Mouse (Mus musculus): Measurements from ENCODE around the gene Pdilt.
A peak's percentile ranks its signal among the peaks of the same experiment; 100 is the strongest.

Pdilt gene

DNA sequence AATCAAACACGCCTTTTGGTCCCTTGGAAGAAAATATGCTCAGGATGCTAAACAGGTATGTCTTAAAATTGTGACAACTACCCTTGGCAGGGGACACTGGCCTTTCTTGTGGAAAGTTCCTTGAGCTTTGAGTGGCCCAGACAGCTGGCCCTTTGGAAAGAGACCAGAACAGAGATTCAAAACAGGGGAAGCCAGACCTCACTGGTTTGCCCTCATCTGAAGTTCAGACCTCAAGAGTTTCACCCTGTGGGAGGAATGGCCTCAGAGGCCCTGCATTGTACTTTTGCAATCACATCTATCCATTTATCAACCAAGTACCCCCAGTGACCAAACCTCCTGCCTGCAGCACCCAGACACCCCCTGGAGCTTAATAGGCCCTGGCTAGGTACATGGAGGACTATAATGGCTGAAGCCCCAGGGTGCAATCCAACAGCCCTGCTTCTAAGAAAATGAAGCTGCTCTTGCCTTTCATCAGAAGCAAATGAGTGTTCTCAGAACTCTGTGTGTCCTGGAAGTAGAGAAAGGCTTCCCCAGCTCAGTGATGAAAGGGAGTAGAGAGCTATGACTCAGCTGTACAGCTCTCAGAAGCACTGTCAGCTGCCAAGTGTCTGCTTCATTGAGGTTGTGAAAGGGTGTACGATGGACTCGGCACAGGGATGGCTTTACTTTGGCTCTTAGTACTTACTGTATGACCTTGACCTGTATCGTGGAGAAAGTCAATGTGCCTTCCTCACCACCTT, 33.1 kb downstream of the Pdilt start:
- DNase-seq, result no peak

DNA sequence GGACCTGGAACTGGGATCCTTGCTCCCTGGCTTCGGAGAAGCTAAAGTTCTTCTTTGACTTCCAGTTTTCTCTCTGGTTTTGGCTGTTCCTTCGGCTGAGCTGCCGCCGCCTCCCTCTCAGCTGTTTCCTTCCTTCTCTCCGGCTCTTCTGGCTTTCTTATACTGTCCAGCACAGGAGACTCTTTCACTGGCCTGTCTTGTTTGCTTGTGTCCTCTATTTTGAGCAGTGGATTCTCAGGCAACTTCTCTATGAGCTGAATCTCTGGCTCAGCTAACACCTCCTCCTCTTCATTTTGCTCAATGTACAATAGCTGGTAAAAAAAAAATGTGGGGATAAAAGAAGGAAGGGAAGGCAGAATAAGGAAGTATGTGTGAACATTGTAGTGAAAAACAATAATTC, 36.6 kb downstream of the Pdilt start:
- DNase-seq, result no peak

DNA sequence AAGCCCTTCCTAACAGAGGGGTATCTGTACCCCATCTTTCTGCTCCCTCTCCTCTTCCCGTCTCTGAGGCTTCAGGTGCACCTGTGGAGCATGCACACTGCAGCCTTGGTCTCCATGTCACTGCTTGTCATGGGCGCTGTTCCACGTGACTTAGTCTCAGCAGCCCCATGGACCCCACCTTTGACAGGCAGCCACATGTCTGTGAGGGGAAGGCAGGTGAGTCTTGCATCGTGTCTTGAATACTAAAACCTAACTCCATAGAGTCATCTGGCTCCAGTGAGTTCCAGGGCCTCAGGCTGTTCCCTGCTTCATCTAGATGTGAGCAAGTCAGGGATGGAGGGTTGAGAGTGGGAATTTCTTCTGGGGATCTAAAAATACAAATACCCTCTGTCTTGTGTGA, 39.1 kb downstream of the Pdilt start:
- no peak for DNase-seq

DNA sequence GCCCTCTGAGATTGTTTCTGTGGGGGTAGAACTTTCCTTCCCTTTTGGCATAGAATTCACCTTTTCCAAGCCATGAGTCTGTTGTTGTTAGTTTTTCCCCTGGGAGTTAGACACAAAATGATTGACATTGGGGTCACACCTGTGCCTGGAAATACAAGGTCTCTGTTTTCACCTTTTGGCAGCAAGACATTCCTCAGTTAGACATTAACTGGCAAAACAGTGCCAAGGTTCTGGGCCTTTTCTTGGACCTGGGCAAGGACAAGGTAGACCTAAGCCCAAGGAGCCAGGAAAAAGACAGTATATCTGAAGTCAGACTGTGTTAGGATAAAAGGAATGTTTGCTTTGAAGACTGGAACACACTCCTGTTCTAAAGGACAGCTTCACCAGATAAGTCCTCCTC, 44.0 kb downstream of the Pdilt start, which contains the start of gene Umod:
Gene Umod (minus strand): TSS at position 27 of the 400 bp plus-strand sequence.
- peak in 1 of 2 experiments; percentile 19 for DNase-seq

DNA sequence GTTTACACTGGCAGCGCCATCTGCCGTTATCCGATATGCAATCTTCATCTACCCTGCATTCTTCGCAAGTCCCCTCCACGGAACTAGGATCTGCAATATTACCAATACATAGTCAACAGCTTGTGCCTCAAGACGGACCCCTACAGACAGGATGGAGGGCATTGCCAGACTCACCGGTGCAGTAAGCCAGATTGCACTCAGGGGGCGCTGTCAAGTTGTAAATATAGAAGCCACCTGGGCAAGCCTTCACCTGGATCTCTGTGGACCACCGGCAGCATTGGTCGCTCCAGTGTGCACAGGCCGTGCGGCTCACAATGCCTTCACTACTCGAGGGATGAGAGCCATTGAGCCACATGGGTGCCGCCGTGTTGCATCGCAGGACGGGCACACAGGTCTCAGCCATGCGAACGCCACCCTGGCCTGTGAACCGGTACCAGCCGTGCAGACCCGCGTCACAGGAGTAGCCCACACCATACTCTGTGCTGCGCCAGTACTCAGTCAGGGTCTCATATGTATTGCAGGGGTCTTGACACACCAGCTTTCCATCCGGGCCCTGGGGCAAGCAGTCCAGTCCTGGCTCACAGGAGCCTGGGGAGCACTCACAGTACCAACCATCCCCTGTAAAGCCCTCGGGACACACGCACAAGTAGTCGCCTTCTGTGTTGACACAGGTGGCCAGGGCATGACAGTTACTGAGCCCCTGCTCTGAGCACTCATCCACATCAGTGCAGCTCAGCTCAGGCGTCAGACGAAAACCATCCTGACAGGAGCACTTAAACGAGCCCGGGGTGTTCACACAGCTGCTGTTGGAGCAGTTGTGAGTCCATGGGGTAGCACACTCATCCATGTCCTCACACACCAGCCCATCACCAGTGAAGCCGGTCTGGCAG, 46.5 kb downstream of the Pdilt start:
- peak; percentile 54 to 69 for DNase-seq

DNA sequence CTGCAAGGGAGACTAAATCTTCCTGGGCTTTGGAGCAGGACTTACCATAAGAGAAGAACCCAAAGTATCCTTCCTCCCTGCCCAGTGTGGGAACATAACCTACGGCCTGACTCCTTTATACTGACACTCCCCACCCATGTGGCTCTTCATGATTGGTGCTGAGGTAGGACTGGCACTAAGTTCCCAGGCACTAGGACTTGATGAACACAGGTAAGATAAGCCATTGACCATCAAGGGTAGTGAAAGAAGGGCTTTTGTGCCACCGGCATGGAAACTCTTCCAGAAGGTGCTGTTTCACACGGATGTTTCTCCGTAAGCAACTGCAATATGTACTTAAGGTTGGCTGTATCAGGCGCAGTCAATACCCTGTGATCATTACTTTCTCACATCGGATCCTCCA, 64.1 kb downstream of the Pdilt start, which contains the start of gene Gp2:
Gene Gp2 (minus strand): TSS at position 101 of the 400 bp plus-strand sequence.
- DNase-seq, result no peak

DNA sequence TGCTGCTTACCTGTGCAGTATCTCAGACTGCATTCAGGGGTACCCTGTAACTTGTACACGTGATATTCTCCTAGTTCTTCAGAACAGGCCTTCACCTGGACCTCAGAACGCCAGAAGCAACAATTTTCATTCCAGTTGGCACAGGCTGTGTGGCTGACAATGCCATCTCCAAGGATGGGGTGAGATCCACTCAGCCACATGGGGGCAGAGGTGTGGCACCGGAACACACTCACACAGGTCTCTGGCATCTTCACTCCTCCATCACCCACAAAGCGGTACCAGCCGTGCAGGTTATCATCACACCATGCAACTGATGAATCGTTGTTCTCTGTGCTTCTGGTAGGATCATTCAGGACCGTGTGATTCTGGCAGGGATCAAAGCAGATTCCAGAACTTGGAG, 69.1 kb downstream of the Pdilt start:
- DNase-seq, result peak; percentile 11 to 22

DNA sequence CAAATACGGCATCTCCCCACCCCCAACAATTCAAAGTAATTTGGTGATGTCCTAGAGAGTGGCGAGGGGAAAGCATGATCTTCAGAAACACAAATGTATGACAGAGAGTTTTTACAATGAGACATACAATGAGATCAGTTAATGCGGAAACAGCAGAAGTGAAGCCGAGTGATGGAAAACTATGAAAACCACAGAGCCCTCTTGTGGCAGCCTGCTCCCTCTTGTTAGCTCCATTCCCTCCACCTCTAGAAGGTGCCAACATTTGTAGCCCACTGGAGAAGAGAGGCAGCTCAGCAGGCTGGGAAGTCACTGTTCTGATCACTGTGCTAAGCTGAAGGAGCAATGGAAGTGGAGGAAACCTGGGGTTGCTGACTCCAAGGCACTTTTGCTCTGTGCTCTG, 79.4 kb downstream of the Pdilt start:
- peak in 1 of 2 experiments; percentile 8 for DNase-seq

DNA sequence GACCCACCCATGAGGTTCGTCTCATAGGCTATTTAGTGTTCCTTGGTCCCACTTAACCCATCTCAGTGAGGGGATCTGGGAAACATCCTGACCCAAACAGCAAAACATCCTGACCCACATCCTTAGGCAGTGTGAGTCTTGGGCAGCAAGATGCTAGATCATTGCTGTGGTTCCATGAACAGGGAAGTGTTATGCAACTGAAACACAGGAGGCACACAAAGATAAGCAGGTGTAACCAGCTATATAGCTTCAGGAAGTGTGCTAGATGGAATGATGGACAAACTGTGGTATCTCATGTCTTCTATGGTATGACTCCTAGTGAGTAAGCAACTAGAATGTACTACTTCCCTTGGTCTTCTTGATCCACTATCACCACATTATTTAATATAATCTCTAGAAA, 81.4 kb downstream of the Pdilt start:
- no peak for DNase-seq
